Mouse (Mus musculus) limb, embryonic 11.5 days (tissue): ENCODE data around the gene Slc25a31. TPM values are rescaled to one million over a fixed set of nuclear protein-coding genes. Genes with fewer than 3 reads are reported as not detected.

Source experiments
- ATAC-seq: fragments of 200-750 bp; cut with Nextera tagmentation; 2 replicates; pipeline ENCODE4 v1.8.0; 2017; ENCODE audit warnings: low read depth; ENCODE audit not compliant: insufficient number of reproducible peaks, low FRiP score, low TSS enrichment
- DNase-seq: peaks from one replicate; pipeline ENCODE4 v3.0.0-alpha.2; 2015; ENCODE audit warnings: low spot score
- H3K27ac ChIP-seq: fragments of 300-500 bp; sonication (generic); replicated peaks from 2 replicates; pipeline ENCODE4 v1.5.1; 2014; ENCODE audit warnings: low read depth, mild to moderate bottlenecking, low read length
- H3K27me3 ChIP-seq: fragments of 300-500 bp; sonication (generic); 2 replicates; pipeline ENCODE4 v1.6.1; 2014; ENCODE audit warnings: mild to moderate bottlenecking, low read length, mixed read lengths; ENCODE audit not compliant: control insufficient read depth, insufficient read depth
- H3K36me3 ChIP-seq: fragments of 300-500 bp; sonication (generic); 2 replicates; pipeline ENCODE4 v1.6.1; 2014; ENCODE audit warnings: mild to moderate bottlenecking, low read length, moderate library complexity, mixed read lengths; ENCODE audit not compliant: control insufficient read depth, insufficient read depth
- H3K4me1 ChIP-seq: fragments of 300-500 bp; sonication (generic); 2 replicates; pipeline ENCODE4 v1.6.1; 2014; ENCODE audit warnings: low read length, mixed read lengths; ENCODE audit not compliant: control insufficient read depth, insufficient read depth
- H3K4me2 ChIP-seq: fragments of 300-500 bp; sonication (generic); 2 replicates; pipeline ENCODE4 v1.6.1; 2014; ENCODE audit warnings: low read depth, mild to moderate bottlenecking, moderate library complexity; ENCODE audit not compliant: severe bottlenecking
- H3K4me3 ChIP-seq: fragments of 300-500 bp; sonication (generic); 2 replicates; pipeline ENCODE4 v1.5.1; 2014; ENCODE audit warnings: low read depth, low read length
- H3K9ac ChIP-seq: fragments of 300-500 bp; sonication (generic); 2 replicates; pipeline ENCODE4 v1.6.1; 2014; ENCODE audit warnings: mild to moderate bottlenecking, low read length
- H3K9me3 ChIP-seq: fragments of 300-500 bp; sonication (generic); 2 replicates; pipeline ENCODE4 v1.6.1; 2016; ENCODE audit warnings: low read length; ENCODE audit not compliant: control insufficient read depth
- WGBS: fragments of 180-500 bp; shearing (Covaris S2); extraction: QIAGEN DNeasy Blood & Tissue Kit; methylation state at CpG from one replicate; pipeline ENCODE4 v1.1.7; 2014; 5-methylcytosine and 5-hydroxymethylcytosine counted together
- polyA plus RNA-seq: library from polyadenylated mRNA; unstranded; fragments of >200 nt; fragmentation: Nextera tagmentation; extraction: Ambion mirVana; gene quantifications from 2 replicates; pipeline ENCODE4 v1.2.1, GENCODE M21; 2014

Gene Slc25a31
- polyA plus RNA-seq, 1 experiment from 2014 or later: 0.16 TPM

DNA sequence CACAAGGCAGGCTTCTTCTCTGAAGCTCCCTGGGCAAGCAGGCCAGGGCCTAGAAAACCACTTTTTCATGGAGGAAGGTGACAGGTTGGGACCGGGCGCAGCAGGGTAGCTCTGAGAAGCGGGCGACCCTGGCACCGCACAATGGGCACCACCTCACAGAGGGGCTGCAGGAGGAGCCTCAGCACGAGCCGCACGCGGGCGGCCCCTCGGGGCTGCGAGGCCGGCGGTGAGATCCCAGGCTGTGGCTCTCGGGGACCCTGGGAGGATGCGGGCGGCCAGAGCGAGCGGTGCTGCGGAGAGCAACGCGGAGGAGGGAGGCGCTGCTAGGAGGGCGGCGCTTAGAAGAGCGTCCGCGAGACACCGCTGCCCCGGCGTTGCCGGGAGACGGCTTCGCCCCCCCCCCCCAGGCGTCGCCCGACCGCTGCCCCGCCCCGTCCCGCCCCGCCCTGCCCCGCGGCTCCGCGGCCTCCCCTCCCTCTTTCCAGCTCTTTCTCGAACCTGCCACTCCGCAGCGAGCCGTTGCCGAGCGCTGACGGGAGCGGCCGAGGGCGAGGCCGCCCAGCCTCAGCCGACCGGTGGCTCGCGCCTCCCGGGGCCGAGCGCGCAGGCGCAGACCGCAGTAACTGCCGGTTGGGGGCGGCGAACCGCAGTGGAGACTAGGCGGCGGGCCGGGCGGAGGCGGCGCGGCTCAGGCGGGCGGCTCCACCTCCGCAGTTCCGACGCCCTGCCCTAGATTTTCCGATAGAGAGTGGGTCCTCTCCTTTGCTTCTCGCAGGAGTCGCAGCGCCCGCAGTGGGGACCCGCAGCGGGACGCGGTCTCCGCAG is 36.4 kb downstream of the Slc25a31 start:
- Histone ChIP-seq H3K9ac (peak overlapping the region; percentile 59), H3K27me3 (0 out of 2 replicates have a peak, but pooled peaks cover 3% of the 10 kb centered on the region), H3K9me3 (no peaks in the 10 kb centered on the region), H3K4me2 (peak overlapping the region; percentile 93), H3K4me1 (no peaks in the 10 kb centered on the region), H3K27ac (0 out of 2 replicates have a peak overlapping the region, but pooled peaks have one; percentile 55), H3K36me3 (no peaks in the 10 kb centered on the region), H3K4me3 (peak overlapping the region; percentile 61)
- WGBS: under 1% methylated on average over 60 of the region's 93 CpGs
- ATAC-seq (peak; percentile 94), DNase-seq (peak; percentile 87)

DNA sequence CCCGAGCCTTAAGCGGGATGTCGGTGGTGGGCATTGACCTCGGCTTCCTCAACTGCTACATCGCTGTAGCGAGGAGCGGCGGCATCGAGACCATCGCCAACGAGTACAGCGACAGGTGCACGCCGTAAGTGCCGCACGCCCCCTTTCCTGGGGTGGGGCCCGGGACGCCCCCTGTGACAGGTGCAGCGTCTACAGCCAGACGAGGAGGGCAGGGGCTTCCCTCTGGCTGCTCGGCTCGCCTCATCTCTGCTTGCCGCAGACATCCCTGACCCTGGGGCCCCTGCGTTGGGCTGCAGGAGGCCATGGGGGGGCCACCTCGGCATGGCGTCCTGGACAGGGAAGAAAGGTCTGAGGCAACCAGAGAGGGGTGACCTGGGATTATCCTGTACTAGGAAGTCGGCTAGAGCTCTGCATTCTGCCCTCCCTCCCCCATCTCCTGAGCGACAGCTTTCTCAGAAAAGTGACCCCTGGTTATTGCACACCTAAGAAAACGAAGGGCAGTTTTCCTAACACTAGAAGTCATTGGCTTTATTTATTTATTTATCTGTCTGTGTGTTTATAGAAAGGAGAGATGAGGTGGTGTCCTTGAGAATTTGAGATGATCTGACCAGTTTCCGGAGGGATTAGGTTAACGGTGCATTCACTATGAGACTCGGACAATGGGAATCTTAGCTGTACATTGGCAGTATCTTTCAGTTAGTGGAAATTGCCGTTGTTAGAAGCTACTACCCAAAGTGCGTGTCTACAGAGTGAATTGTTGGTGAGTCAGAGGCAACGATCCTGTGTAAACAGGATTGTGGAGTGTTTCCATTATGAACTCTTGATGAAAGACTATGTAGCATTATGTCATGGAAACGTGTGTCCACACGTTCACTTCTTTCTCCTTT is 37.2 kb downstream of the Slc25a31 start:
- H3K27me3 ChIP-seq: 0 out of 2 replicates have a peak, but pooled peaks cover 3% of the 10 kb centered on the region
- no peaks in the 10 kb centered on the region for H3K36me3 ChIP-seq
- peak overlapping the region; percentile 93 for H3K4me2 ChIP-seq
- H3K9ac ChIP-seq: peak overlapping the region; percentile 59; the same call in 1 of the 2 replicates
- no peak for DNase-seq
- H3K27ac ChIP-seq: no peak overlapping the region
- 7% methylated on average over 37 of the region's 37 CpGs for WGBS
- no peaks in the 10 kb centered on the region for H3K9me3 ChIP-seq
- H3K4me3 ChIP-seq: peak overlapping the region; percentile 61
- H3K4me1 ChIP-seq: no peaks in the 10 kb centered on the region
- peak; percentile 74 for ATAC-seq

- 93% methylated on average over 3 of the region's 3 CpGs for WGBS
- H3K36me3 ChIP-seq: no peaks in the 10 kb centered on the region
- no peak overlapping the region for H3K4me2 ChIP-seq
- H3K4me3 ChIP-seq: no peak overlapping the region
- no peaks in the 10 kb centered on the region for H3K4me1 ChIP-seq
- H3K9me3 ChIP-seq: no peaks in the 10 kb centered on the region
- no peaks in the 10 kb centered on the region for H3K27me3 ChIP-seq
- ATAC-seq: no peak
- H3K9ac ChIP-seq: no peak overlapping the region
- no peak for DNase-seq
- no peak overlapping the region for H3K27ac ChIP-seq
Observed at GRCm38 (mm10) chr3:40760746-40761145, 52.1 kb downstream of the Slc25a31 start.

DNA sequence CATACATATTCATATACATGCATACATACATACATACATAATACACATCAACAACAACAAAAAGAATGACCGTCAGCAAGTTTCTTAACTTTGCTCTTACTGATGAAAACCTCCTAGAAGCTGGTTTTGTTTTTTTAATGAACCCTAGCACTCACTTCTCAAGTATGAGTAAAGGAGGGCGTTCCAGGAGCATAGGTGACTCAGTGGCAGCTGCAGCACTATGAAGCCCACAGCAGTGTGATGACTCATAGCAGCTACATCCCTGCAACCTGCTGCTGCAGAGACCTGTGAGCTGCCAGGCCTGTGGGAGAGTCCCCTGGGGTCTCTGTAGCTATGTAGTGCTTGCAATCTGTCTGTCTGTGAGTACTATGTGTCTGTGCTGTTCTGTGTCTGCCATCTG is 52.7 kb downstream of the Slc25a31 start:
- Histone ChIP-seq H3K27me3 (no peaks in the 10 kb centered on the region), H3K4me2 (no peak overlapping the region), H3K4me3 (no peak overlapping the region), H3K36me3 (no peaks in the 10 kb centered on the region), H3K9me3 (no peaks in the 10 kb centered on the region), H3K4me1 (no peaks in the 10 kb centered on the region), H3K27ac (no peak overlapping the region), H3K9ac (no peak overlapping the region)
- WGBS: 88% methylated on average over 2 of the region's 2 CpGs
- DNase-seq (no peak), ATAC-seq (no peak)

Other genes starting within 250 kb of the Slc25a31 start
- 5.8 and 6.1 TPM in 2 replicates for gene Intu, start 177.6 kb upstream of the Slc25a31 start, polyA plus RNA-seq
- gene Hspa4l, start 35.6 kb downstream of the Slc25a31 start, polyA plus RNA-seq: 2.8 and 3.8 TPM in 2 replicates
- 82.3 and 84.7 TPM in 2 replicates for gene Plk4, start 91.2 kb downstream of the Slc25a31 start, polyA plus RNA-seq
- 4.8 and 5.6 TPM in 2 replicates for gene Mfsd8, start 138.0 kb downstream of the Slc25a31 start, polyA plus RNA-seq
- gene Abhd18, start 138.1 kb downstream of the Slc25a31 start, polyA plus RNA-seq: 5.7 and 7.1 TPM in 2 replicates
- 0.09 and 0.16 TPM in 2 replicates for gene 1700034I23Rik, start 193.7 kb downstream of the Slc25a31 start, polyA plus RNA-seq
- 0.54 and 0.99 TPM in 2 replicates for gene Larp1b, start 241.0 kb downstream of the Slc25a31 start, polyA plus RNA-seq